Mouse (Mus musculus) urinary bladder, adult 18-20 months (tissue): ENCODE measurements at regions not wholly inside any gene's neighbourhood (a gene's known extent, or its start where the extent isn't known, plus 50 kb on each side); places are given as distances from the start of the nearest gene placed in this dataset.
A peak's percentile ranks its signal among the peaks of the same experiment; 100 is the strongest.

Experiments
- DNase-seq, 2 experiments: peaks; one replicate each; pipeline ENCODE4 v3.0.0; 2022; ENCODE audit warnings: low spot score in 2 of 2, mixed read lengths in 2 of 2

DNA sequence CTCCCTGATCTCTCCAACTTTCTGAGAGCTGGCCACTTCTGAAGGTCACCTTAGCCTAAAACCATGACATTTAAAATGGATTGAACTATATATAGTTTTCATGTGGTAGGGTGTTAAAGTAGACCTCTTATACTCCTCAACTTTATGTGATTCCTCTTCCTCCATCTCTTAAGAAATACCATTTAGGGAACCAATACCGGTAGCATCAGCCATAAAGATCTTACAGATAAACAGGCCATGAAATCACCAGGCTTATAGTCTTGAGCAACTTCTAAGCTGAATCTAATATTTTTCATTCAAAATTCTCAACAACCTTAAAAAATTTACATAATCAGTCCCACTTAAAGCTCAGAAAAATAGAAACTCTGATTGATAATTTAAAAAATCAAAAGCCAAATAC lies 56.2 kb downstream of the Rpl36a-ps1 start:
- DNase-seq, result no peak

DNA sequence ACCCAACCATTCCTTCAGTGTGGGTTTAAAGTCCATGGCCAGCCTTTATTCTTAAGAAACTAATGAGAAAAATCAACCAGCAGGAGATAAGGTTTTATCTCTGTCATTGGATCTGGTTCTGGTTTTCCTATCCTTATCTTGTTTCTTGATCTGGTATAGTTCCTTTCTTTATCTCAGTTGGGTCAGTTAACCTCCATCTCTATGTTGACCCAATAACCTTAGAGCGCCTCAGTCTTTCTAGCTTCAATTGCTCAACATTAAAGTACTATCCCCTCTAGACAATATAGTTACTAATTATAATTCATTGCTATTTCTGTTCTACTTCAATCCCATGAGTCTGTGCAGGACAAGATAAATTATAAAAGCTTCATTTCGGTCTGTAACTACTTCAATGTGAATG lies 56.7 kb downstream of the Rpl36a-ps1 start:
- DNase-seq, result no peak

DNA sequence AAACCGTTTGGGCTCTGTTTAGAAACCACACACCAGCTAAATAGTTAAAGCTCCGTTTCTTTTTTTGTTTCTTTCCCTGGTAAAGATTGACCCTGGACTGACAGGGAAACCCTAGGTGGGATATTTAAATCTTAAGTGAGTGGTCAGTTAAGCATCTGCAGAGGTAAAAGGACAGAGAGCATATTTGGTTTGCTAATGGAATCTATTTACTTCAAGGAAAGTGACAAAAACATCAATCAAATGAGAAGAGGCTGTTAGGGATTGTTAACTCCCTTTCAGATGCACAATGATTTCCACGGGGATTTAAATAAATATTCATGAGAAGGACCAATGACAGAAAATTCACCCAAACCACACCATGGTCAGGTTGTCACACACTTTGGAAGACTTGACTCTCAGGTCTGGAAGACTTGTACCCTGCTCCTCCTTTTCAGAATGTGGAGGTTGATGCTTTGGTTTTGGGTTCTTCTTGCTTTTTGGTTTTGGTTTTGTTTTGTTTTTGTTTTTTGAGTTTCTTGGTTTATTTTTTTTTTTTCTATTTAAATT lies 60.7 kb downstream of the Rpl36a-ps1 start:
- no peak for DNase-seq

DNA sequence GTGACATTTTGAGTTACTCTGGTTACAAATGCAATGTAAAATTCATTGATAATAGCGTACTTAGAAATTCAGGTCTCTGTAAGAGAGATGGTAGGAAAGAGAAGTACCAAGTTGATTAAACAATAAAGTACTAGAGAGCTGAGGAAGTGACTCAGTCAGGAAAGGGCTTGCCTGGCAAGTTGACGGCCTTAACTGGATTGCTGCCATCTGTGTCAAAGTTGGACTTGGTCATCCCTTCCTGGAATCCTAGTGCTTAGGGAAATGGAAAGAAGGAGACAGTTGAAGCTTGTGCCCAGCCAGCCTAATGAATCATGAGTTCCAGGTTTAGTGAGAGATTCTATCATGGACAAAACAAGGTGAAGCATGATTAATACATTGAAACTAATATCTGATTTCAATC lies 64.8 kb downstream of the Rpl36a-ps1 start:
- peak; percentile 3 to 5 for DNase-seq

DNA sequence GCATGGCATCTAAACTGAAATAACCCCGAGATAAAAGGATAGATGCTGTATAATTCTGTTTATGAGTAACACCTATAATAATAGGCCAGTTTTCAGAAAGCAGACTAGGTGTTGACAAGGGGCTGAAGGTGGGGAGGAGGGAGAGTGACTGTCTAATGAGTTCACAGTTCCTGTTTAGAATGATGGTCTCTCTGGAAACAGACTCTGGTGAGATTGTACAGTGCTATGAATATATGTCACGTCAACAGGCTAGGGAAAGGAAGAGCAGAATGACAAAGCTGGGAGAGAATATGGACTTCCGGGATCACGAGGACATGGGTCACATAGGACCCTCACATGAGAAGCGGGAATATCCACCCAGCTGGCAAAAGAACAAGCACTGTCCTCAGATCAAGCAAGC lies 85.9 kb downstream of the Rpl36a-ps1 start:
- no peak for DNase-seq

DNA sequence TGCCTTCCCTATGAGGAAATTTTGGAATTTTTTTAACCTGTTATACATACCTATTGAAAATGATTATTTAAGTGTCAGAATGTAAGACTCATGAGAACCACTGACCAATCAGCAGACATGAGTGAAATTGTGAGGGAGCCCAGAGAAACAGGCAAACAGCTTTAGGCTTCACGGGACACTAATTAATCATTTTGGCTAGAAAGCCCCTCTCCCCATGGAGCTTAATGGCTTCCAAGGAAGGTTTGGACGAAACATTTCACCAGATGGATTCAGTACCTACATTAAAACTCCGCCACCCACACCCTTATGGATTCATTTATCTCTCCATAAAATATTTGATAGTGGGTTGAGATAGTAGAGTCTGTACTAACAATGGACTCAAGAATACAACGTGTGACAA lies 95.2 kb downstream of the Rpl36a-ps1 start:
- DNase-seq, result no peak

DNA sequence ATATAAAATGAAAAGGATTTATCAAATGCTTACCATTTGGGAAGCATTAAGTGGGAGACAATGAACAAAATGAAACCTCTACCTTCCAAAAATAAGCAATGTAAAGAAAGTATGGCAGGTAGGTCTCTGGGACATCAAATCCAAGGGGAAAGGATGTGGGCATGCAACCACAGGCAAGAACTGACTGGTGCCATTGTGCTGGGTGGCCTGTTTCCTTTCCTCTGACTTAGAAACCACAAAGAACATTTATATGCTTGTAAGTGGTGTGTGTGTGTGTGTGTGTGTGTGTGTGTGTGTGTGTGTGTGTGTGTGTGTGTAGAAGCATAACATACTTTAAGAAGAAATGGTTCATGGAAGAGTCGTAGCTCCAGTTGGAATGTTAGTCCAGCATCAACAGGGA lies 96.7 kb downstream of the Rpl36a-ps1 start:
- no peak for DNase-seq

DNA sequence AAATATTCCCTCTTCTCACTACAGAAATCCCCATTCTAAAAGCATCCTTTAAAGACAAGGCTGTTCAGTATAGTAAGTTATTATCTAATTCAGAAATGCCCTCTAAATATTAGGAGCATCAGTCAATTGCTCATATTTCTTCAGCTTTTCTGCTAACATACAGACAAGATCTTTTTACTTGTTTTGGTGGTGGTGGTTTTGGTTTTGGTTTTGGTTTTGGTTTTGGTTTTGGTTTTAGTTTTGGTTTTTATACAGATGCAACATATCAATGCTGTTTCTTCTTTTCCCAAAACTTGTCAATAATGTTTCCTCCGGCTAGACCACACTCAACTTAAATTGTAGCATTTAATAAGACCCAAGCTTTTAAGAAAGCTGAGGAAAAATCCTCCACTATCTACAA lies 98.2 kb downstream of the Rpl36a-ps1 start:
- DNase-seq, result no peak

DNA sequence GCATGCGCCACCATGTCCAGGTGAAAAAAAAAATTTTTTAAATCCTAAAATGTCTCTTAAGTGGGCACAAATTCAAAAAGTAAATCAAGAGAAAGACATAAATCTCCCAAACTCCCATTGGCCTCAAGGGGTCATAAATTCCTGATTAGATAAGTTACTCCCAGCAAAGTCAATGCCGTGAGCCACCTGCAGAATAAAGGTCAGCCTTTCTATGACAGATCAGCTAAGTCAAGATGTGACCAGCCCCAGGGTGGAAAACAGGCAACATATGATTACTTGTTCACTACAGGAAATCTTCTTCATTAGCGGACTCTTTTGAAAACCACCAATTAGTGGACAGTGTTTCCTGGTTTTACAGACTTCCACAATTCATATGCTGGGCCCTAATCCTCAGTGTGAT lies 101.4 kb downstream of the Rpl36a-ps1 start:
- DNase-seq, result no peak

DNA sequence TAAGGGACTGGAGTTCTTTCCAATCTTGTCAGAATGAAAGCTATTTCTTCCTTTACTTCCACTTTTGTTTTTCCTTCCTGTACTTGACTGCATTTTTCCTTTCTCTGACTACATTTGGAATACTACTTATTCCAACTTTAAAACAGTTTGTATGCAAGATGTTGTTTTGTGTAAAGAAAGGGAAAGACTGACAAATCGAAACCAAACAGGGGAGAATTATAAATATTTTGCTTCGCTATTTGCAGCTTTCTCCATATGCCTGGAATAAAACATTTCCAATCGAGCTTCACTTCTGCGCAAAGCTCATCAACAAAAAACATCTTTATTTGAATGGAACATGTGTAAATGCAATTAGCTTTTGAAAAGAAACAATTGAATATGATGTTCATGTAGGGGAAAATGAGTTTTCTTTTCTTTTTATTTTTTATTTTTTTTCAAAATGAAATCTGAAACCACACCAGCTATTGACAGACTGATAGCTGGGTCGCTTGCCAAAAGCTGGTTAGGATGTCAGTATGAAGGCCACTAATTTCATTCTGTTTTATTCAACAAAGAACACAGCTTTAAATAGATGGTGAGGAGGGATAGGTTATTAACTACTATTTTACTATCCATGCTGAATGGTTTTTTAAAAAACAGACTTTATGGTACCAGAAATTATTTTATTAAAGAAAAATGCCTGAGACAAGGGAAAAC lies 102.7 kb downstream of the Rpl36a-ps1 start:
- DNase-seq, result no peak

DNA sequence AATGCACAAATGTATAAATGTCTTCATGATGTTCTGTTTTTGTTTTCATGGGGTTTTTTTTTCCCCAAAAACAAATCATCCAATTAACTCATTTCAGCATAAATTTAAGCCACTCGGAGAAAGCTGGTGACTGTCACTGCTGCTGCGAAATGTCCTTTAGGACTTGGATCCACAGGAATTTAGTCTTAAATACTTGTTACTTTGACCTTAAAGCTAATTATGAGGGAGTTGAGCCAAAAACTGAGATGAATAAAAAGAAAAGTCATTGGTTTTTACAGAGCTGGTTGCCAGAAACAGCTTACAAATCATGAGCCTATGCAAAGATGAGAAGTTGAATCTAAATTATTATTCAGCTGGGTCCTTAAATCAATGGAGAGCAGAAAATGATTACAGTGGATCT lies 106.5 kb downstream of the Rpl36a-ps1 start:
- DNase-seq, result no peak

DNA sequence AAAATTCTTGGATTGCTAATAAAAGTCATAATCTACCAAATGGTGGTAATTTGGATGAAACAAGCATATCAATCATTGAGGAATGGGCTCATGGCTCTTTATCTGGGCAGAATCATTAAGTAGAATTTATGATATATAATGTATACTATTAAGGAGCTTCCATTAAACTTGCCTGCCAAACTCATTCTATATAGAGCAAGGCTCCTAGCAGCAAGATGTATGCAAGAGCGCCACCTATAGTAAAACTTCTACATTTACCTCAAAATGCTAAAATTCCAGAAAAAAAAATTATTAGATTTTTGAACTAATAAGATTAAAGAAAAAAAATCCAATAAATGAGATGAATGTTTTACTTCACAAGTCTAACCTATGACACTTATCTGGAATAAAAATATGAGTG lies 107.1 kb downstream of the Rpl36a-ps1 start:
- no peak for DNase-seq

DNA sequence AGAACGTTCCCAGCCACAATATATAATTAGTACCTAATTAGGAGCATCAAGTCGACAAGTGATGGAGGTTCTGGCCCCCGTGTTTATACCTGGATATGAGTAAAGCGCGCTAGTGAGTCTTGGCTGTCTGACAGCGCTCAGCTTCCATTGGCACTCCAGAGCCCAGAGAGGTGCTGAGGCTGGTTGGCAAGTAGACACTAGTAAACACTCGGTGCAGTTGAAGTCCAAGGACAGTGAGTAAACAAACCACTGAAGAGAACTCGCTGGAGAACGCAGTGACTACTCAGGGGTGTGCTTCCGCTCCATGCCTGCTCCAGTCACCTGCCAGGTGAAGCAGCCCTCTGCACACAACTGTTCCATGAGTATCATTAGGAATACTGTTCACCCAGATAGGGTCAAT lies 111.5 kb downstream of the Rpl36a-ps1 start:
- DNase-seq, result no peak

DNA sequence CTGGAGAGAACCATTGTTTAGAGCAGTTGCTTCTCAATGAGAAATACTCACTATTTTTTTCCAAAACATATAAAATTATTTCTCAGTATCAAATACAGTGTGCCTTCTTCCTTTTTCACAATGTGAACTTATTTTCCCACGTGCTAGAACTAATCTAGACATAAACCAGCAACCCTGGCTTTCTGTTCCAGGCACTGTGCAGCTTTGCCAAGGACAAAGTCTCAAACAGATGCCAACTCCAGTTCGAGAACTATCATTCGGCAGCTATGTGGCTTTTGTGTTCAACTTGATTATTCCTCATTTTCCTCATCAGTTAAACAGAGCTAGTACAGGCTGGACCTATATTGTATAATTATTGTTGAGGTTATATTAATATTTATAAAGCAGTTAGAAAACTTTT lies 116.2 kb downstream of the Rpl36a-ps1 start:
- no peak for DNase-seq

DNA sequence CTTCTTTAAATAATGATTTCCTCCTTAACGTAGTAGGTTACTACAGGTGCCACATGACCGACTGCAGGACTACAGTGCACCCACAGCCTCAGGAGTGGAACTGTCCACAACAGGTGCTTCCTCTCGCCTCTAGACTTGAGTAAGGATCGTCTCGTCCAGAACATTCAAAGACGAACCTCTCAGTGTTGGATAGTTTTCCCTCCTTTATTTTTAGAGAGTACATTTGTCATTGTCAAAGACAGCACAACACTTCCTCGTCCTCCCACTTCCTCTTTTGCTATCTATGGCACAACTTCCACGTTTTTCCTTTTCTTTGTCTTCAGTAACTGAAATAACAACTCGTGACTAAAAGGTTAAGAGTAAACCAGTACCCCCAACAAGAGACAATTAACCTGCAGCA lies 120.7 kb downstream of the Rpl36a-ps1 start:
- DNase-seq, result no peak

DNA sequence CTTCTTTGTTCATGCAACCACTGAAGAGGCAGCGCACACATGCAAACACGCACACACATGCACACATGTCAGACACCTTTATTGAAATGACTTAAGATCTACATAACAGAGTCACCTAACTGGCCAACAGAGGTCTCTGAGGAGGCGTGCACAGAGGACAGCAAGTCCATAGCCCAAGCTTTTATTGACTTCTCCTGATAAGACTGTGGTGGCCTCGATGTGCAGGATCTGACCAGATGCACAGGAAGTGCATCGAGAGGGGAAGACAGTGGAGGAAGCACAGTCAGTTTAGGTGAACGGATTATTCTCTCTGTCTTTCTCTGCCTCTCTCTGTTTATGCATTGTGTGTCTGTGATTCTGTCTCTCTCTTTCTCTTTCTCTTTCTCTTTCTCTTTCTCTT lies 124.2 kb downstream of the Rpl36a-ps1 start:
- DNase-seq, result no peak

DNA sequence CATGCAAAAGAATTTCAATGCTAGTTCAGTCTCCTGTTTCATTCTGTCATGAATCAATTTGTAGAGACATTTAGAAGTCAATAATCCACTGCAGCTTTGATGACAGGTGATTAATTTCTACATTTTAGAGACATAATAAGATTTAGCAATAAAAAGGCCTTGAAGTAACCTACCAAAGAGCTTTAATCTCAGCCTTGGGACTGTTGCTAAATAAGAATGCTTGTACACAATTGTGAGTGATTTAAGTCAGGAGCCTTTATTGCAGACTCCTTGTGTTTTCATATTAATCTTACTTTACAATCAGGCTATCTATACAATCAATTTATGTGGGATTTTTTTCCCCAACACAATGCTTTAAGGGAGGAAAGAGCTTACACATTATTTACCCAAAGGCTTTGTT lies 127.2 kb downstream of the Rpl36a-ps1 start:
- DNase-seq, result no peak

DNA sequence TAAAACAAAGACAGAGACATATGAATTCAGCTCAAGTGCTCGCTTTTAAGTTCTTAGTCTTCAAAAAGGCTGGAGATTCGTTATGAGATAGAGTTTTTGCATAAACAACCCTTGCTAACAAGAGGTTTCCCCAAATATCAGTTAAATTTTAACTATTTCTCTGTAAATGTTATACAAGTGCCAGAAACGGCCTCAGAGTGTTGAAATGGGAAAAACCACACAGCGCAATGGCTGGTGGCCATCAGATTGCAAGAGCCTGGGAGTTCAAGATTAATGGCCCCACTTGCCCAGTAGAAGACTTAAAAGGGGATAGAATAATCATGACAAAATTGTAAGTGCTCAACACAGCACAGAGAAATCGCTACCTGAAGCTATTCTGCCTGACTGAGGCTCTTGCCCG lies 130.1 kb downstream of the Rpl36a-ps1 start:
- no peak for DNase-seq

DNA sequence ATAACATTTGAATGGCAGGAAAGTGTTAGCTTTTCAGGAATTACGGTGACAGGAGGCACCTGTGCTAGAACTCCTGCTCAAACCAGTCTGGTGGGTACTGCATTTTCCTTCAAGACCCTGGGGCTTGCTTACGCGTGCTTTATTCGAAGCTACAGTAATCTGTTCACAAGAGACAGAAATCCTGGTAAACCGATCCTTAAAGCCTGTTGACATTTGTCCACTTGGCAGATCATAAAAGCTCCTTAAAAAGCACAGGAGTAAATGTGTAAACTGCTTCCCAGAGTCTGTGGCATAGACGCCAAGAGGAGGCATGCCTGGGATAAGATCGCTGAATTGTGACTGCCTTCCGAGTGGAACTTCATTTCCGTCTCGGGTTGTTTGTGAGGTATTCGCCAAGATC lies 130.5 kb downstream of the Rpl36a-ps1 start:
- DNase-seq, result no peak

DNA sequence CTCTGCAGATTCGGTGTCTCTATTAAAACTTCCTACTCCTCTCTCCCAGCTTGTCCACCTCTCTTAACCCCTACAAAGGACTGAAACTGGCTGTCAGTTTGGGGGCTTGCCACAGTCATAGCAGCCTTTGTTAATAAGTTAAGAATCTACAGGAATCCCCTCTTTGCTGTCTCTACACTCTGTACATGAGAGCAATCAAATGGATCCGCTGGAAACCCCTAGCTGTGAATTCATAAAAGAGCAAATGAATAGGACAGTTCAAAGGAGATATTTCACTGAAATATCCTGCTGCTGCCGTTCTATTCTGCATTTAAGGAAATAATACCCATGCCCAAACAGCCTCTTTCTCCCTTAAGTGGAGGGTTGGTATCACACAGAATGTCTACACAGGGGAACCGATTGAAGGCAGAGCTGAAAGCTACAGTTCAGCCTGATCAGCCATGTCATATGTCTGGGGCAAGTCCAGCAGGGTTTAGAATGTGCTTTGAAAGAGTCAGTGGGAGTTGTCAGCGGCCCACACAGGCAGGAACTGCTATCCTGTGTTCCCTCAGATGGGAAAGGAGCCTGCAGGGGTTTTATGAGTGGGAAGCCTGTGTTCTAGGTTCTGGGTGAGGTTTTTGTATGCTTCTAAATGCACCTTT lies 131.9 kb downstream of the Rpl36a-ps1 start:
- DNase-seq, result no peak

DNA sequence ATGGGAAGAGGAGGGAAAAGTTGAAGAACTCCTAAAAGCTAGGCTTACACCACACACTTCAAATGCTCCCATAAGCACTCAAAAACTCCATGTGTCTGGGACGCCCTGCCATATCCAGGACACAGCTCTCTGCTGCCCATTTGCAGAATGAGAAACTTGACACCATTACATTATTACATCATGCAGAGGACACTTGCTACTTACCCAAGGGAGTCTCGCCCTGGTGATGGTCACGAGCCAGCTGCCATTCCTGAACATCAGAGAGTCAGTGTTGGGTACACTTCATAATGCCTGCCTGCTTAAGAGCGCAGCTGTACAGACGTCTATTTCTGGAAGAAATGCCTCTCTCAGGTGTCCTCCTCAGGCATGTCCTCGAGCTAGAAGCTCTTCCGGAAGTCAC lies 135.3 kb downstream of the Rpl36a-ps1 start:
- no peak for DNase-seq

DNA sequence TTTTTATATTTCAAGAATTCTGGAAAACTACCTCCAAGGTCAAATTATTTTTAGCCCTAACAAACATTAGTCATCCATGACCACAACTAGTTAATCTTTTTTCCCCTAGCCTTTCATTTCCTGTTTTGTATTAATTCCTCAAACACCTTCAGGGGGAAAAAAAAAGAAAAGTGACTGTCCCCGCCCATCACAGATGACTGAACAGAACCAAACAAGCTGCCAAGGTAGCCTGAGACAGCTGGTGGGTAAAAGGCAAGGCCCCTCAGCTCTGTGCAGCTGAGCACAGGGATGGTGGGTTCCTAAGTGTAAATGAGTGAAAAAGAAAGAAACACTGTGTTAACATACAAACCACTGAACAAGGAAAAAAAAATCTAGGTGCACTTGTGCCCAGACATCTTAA lies 145.6 kb downstream of the Rpl36a-ps1 start:
- no peak for DNase-seq

DNA sequence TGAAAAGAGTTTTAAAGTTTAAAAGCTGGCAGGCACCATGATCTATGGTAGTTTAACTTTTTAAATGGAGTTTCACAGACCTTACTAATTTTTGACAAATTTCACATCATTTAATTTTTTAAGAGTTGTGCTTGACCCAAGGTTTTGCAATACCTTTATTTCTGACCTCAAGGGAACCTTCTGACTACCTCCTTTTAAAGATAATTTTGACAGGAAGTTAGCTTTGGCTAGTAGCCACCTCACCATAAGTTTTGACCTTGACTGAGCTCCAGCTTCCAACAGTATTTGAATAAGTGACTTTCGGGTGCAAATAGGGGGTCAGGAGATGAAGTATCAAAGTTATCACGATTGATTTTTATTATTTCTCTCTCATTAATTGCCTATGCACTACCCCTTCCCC lies 149.9 kb downstream of the Rpl36a-ps1 start:
- DNase-seq, result no peak

DNA sequence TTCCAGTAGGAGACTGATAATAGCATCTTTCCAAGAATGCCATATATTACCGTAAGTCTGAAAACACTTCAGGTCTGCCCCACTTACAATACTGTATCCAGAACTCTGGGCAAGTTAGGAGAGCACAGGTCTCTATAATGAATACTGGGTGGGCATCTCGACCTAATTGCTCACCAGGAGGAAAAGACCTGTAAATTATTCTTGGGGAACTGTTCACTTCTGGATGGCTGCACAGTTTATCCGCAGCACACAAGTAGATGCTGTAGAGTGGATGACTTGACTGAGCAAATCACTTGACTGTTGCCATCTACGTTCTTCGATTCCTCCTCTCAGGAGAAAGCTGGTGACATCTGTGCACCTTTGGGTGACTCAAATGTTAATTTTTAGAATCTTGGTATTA lies 159.8 kb downstream of the Rpl36a-ps1 start:
- DNase-seq, result no peak
